Mouse (Mus musculus): Measurements from ENCODE around the gene Rps16.
"Not testable (repeated sequence)": the region's sequence is repeated elsewhere in the genome, so short reads cannot be mapped to it uniquely, and the experiment has no call there.

The Rps16 gene

DNA sequence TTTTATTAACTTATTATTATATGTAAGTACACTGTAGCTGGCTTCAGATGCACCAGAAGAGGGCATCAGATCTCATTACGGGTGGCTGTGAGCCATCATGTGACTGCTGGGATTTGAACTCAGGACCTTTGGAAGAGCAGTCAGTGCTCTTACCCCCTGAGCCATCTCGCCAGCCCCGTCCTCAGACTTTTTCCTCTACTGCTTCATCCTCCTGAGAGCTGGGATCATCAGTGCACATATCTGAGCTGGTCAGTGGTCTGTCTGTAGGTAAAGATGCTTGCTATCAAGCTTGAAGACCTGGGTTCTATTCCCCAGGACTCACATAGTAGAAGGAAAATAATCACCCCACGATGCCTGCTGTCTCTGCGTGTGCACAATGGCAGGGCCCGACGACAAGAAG is 36.9 kb downstream of the Rps16 start:
- not testable (repeated sequence) for DNase-seq (ENCODE audit: low spot score in 2 of 2)

GRCm38 (mm10) chr7:28390331-28390730 is 39.9 kb downstream of the Rps16 start:
- no peak for DNase-seq (ENCODE audit: low spot score in 2 of 2)

GRCm38 (mm10) chr7:28392429-28393271 is 42.2 kb downstream of the Rps16 start, which contains the start of the genes Med29 and Paf1:
Gene Med29 (minus strand): TSS chr7:28392708.
Gene Paf1 (plus strand): TSS chr7:28392951.
- peak; percentile 88 to 97 for DNase-seq (ENCODE audit: low spot score in 2 of 2)

DNA sequence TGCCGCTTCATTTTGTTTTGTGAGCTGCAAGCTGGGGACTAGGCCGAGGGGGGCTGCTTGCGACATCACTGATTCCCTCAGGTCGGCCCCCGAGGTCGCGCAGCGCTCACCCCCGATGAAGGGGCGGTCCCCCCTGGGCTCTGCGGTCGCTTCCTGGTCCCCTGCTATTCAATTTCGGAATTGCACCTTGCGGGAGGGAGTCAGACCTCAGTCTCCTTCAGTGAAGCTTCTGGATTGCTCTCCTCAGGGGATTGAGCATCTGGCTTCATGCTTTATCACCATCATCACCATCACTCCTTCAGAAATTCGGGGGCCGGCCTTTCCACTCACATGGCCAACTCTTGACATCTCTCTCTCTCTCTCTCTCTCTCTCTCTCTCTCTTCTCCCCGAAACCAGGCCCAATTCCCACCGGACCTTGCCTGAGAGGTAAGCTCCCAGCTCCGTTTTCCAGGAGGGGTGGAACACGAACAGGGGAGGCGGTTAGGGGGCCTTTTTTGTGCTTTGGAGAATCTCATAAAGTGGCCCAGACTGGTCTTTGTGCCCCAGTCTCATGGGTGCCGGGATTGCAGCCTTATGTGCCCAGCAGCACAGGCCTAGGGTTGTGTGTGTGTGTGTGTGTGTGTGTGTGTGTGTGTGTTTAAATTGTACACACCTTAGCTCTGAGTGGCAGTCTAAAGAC is 43.0 kb downstream of the Rps16 start:
- DNase-seq (ENCODE audit: low spot score in 2 of 2): peak in 1 of 2 experiments; percentile 47

- DNase-seq (ENCODE audit: low spot score in 2 of 2): no peak
These were observed 45.0 kb downstream of the Rps16 start for GRCm38 (mm10) chr7:28395425-28395824.

DNA sequence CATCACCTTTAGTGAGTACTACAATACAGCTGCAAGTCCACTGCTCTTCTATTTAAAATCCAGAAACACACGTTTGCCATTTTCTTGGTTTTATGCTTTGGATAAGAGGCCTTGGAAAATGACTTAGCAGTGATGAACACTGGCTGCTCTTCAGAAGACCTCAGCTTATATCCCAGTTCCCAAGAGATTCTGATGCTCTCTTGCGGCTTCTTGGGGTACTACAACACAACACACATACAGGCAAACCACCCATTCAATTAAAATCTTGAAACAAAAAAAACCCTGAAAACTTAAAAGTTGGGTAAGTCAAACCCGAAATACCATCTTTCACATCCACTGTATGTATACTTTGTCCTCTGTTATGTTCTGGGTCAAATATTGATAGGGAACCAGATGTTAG is 47.5 kb downstream of the Rps16 start:
- peak in 1 of 2 experiments; percentile 55 for DNase-seq (ENCODE audit: low spot score in 2 of 2)

- no peak for DNase-seq (ENCODE audit: low spot score in 2 of 2)
These were observed 48.4 kb downstream of the Rps16 start for GRCm38 (mm10) chr7:28398696-28399340.

- DNase-seq (ENCODE audit: low spot score in 2 of 2): no peak
These were observed 50.6 kb downstream of the Rps16 start for GRCm38 (mm10) chr7:28401030-28401429.

- DNase-seq (ENCODE audit: low spot score in 2 of 2): no peak
These were observed 51.5 kb downstream of the Rps16 start for GRCm38 (mm10) chr7:28401942-28402341.
